Mouse (Mus musculus) erythroblast, embryonic 14.5 days (primary cell): ENCODE data around the gene Kl. TPM values are rescaled to one million over a fixed set of nuclear protein-coding genes. Genes with fewer than 3 reads are reported as not detected.

ENCODE experiments used
- H3K27me3 ChIP-seq: 2 replicates; pipeline ENCODE4 v1.6.1; 2012; ENCODE audit warnings: inconsistent platforms; ENCODE audit not compliant: control insufficient read depth
- H3K36me3 ChIP-seq: 2 replicates; pipeline ENCODE4 v1.6.1; 2012; ENCODE audit warnings: mild to moderate bottlenecking, inconsistent platforms; ENCODE audit not compliant: control insufficient read depth
- H3K4me1 ChIP-seq: 2 replicates; pipeline ENCODE4 v1.6.1; 2012; ENCODE audit warnings: inconsistent platforms; ENCODE audit not compliant: control insufficient read depth
- H3K4me3 ChIP-seq: replicated peaks from 2 replicates; pipeline ENCODE3; 2012; ENCODE audit warnings: moderate library complexity, mild to moderate bottlenecking, inconsistent platforms
- H3K9me3 ChIP-seq: 2 replicates; pipeline ENCODE4 v1.6.1; 2012; ENCODE audit warnings: low read length, inconsistent platforms, mixed read lengths; ENCODE audit not compliant: control insufficient read depth
- GATA1 ChIP-seq: IDR thresholded peaks from 2 replicates; pipeline ENCODE4 v1.6.1; 2012; ENCODE audit warnings: low read length, inconsistent platforms, mixed read lengths
- TAL1 ChIP-seq: IDR thresholded peaks from 3 replicates; pipeline ENCODE4 v1.6.1; 2012; ENCODE audit warnings: low read length, inconsistent platforms, mixed read lengths
- polyA plus RNA-seq: library from polyadenylated mRNA; stranded (reverse); fragments of >175 nt; gene quantifications from 2 replicates; pipeline ENCODE4 v1.2.3, GENCODE M21; 2012

Kl gene
- polyA plus RNA-seq, 1 experiment = not detected

GRCm38 (mm10) chr5:151020831-151021230, 68.4 kb downstream of the Kl start:
- no peaks in the 10 kb centered on the region for H3K9me3 ChIP-seq
- TF ChIP-seq GATA1 (no peak), TAL1 (no peak)
- no peaks in the 10 kb centered on the region for H3K4me1 ChIP-seq
- H3K36me3 ChIP-seq = no peaks in the 10 kb centered on the region
- no peak overlapping the region for H3K4me3 ChIP-seq
- no peaks in the 10 kb centered on the region for H3K27me3 ChIP-seq

- H3K9me3 ChIP-seq = no peaks in the 10 kb centered on the region
- no peak overlapping the region for H3K4me3 ChIP-seq
- H3K4me1 ChIP-seq = no peaks in the 10 kb centered on the region
- no peaks in the 10 kb centered on the region for H3K36me3 ChIP-seq
- no peak for TF ChIP-seq TAL1
- TF ChIP-seq GATA1 = no peak
- H3K27me3 ChIP-seq = no peaks in the 10 kb centered on the region
These were observed 69.6 kb downstream of the Kl start for GRCm38 (mm10) chr5:151022026-151022425.

DNA sequence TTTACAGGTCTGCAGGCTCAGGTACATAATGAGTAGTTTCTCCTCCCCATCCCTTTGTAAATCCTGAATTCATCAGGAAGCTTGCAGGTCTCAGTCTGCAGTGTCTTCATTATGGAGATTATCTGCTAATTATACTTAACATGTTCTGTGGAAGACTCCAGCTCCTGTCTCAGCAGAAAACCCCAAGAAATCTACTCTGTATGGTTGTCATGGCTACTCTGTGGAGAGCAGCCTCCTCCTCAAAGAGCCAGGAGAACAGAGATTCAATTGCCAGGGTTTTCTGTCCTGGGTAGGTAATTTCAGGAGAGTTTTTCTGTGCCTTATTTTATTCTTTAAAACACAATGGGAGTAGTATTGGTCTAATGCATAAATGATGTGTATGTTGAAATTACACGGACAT, 70.5 kb downstream of the Kl start:
- Histone ChIP-seq H3K27me3 (no peaks in the 10 kb centered on the region), H3K4me1 (no peaks in the 10 kb centered on the region), H3K4me3 (no peak overlapping the region), H3K36me3 (no peaks in the 10 kb centered on the region), H3K9me3 (no peaks in the 10 kb centered on the region)
- TF ChIP-seq GATA1 (no peak), TAL1 (no peak)

DNA sequence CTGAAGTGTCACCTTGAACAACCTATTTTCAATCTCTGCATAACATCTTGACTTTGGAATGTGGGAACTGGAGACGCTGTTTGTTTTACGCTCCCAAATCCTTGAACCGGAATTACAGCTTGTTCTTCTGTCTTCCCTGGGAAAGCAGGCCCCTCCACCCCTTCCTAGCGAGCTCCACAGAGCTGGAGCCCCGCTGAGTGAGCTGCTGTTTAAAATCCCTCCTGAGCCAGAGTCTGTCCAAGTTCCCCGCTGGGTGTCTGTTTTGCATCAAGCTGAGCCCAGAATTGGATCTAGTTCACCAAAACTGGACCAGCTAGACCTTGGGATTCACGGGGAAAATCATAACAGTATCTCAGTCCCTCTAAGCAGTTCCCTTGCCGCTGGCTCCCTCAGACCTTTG, 71.1 kb downstream of the Kl start:
- TF ChIP-seq TAL1 = no peak
- no peak for TF ChIP-seq GATA1
- Histone ChIP-seq H3K36me3 (no peaks in the 10 kb centered on the region), H3K4me3 (no peak overlapping the region), H3K9me3 (no peaks in the 10 kb centered on the region), H3K4me1 (no peaks in the 10 kb centered on the region), H3K27me3 (no peaks in the 10 kb centered on the region)

GRCm38 (mm10) chr5:151024483-151024882, 72.1 kb downstream of the Kl start:
- Histone ChIP-seq H3K4me3 (no peak overlapping the region), H3K9me3 (no peaks in the 10 kb centered on the region), H3K36me3 (no peaks in the 10 kb centered on the region), H3K27me3 (no peaks in the 10 kb centered on the region), H3K4me1 (no peaks in the 10 kb centered on the region)
- TF ChIP-seq GATA1 (no peak), TAL1 (no peak)

DNA sequence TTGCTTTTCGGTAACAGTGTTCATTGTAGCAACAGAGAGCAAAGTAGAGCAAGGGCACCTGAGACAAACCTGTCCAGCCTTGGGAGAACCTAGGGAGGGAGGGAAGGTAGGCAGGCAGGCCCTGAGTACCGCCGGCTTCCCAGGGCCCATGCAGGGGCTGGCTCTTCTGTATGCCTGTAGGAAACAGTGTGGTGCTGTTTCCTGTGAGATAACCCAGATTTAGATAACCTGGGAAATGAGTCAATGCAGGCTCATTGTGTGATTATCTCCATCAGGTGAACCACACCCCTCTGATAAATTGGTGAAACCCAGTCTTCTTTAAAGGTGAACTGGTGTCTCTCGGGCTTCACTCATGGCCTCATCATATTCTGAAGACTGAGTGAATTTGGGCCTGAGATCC, 73.7 kb downstream of the Kl start:
- Histone ChIP-seq H3K36me3 (no peaks in the 10 kb centered on the region), H3K4me1 (no peaks in the 10 kb centered on the region), H3K4me3 (no peak overlapping the region), H3K27me3 (no peaks in the 10 kb centered on the region), H3K9me3 (no peaks in the 10 kb centered on the region)
- TF ChIP-seq TAL1 = no peak
- no peak for TF ChIP-seq GATA1

- H3K4me3 ChIP-seq = no peak overlapping the region
- no peaks in the 10 kb centered on the region for H3K4me1 ChIP-seq
- TF ChIP-seq TAL1 (no peak), GATA1 (no peak)
- H3K9me3 ChIP-seq = no peaks in the 10 kb centered on the region
- no peaks in the 10 kb centered on the region for H3K27me3 ChIP-seq
- no peaks in the 10 kb centered on the region for H3K36me3 ChIP-seq
These were observed 74.8 kb downstream of the Kl start for GRCm38 (mm10) chr5:151027171-151027570.

- H3K9me3 ChIP-seq = no peaks in the 10 kb centered on the region
- H3K36me3 ChIP-seq = no peaks in the 10 kb centered on the region
- H3K4me3 ChIP-seq = no peak overlapping the region
- H3K27me3 ChIP-seq = no peaks in the 10 kb centered on the region
- H3K4me1 ChIP-seq = no peaks in the 10 kb centered on the region
- no peak for TF ChIP-seq GATA1
- no peak for TF ChIP-seq TAL1
These were observed 76.5 kb downstream of the Kl start for GRCm38 (mm10) chr5:151028906-151029305.

DNA sequence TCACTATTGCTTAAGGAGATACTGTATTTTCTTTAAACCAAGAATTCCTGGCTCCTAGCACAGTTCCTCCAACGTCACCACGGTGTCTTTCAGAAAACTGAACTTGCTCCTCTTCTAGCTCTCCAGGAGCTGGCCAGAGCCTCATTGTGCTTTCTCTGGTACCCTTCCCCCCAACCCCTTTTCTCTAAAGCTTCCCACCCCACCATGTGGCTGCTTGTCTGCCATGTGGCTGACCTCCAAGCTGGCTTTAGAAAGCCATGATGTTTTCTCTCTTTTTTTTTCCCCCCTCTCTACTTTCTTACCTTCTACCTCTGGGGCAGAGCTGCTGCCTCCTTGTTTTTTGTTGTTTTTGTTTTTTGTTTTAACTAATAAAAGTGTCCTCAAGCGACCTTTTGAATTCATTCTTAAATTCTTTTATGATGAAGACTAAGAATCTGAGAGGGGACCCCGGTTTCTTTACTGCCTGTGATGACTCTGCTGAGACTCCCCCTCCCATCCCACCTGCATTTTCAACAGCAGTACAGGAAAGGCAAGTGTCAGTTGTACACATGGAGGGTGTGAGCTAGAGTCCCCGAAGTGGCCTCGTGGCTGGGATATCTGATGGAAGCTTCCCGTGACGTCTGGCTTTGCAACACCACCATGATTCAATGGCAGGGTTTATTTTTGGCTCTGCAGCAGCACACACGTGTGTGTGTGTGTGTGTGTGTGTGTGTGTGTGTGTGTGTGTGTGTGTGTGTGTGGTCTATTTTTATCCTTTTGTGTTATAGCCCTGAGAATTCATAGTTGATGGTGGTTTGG, 82.5 kb downstream of the Kl start:
- Histone ChIP-seq H3K36me3 (no peaks in the 10 kb centered on the region), H3K4me1 (no peaks in the 10 kb centered on the region), H3K27me3 (no peaks in the 10 kb centered on the region), H3K4me3 (no peak overlapping the region), H3K9me3 (no peaks in the 10 kb centered on the region)
- no peak for TF ChIP-seq TAL1

DNA sequence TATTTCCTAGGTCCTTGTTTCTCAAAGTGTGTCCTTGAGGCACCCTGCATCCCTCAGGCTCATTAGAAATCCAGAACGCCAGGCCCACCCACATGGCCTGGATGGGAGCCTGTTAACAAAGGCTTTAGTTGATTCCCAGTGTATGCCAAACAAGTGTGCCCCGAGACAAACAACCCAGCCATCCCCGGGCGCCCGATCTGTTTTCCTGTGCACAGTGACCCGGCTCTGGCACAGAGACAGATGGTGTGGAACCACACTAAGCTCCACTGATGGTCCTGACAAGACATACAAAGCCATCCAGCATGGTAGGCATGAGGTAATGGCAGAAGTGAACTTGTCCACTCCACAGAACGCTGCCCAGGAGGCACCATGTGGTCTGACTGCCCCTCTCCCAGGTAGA, 85.5 kb downstream of the Kl start:
- Histone ChIP-seq H3K27me3 (no peaks in the 10 kb centered on the region), H3K4me3 (no peak overlapping the region), H3K9me3 (no peaks in the 10 kb centered on the region), H3K4me1 (no peaks in the 10 kb centered on the region), H3K36me3 (no peaks in the 10 kb centered on the region; the same call in 1 of the 2 replicates)
- TF ChIP-seq GATA1 (no peak), TAL1 (no peak)
